Mouse (Mus musculus) right cerebral cortex, adult 2 months (tissue): ENCODE measurements at regions not wholly inside any gene's neighbourhood (a gene's known extent, or its start where the extent isn't known, plus 50 kb on each side); places are given as distances from the start of the nearest gene placed in this dataset.

Source experiments
- DNase-seq, 2 experiments: peaks; one replicate each; pipeline ENCODE4 v3.0.0; 2021 to 2022; ENCODE audit warnings: low spot score in 2 of 2

- DNase-seq: no peak
These were observed 55.3 kb upstream of the Spaca1 start for GRCm38 (mm10) chr4:34105251-34105650.

- DNase-seq: no peak
These were observed 64.3 kb upstream of the Spaca1 start for GRCm38 (mm10) chr4:34114323-34114722.

GRCm38 (mm10) chr4:34117086-34117485 is 67.1 kb upstream of the Spaca1 start:
- no peak for DNase-seq

GRCm38 (mm10) chr4:34122959-34123520 is 73.0 kb upstream of the Spaca1 start:
- DNase-seq: peak; percentile 19 to 26

- no peak for DNase-seq
These were observed 78.2 kb upstream of the Spaca1 start for GRCm38 (mm10) chr4:34128224-34128623.

GRCm38 (mm10) chr4:34146133-34146867 is 96.3 kb upstream of the Spaca1 start:
- no peak for DNase-seq

GRCm38 (mm10) chr4:34148956-34149739 is 99.2 kb upstream of the Spaca1 start:
- DNase-seq: no peak

GRCm38 (mm10) chr4:34151605-34152347 is 101.8 kb upstream of the Spaca1 start:
- no peak for DNase-seq

- no peak for DNase-seq
These were observed 105.5 kb upstream of the Spaca1 start for GRCm38 (mm10) chr4:34155501-34155900.

- DNase-seq: no peak
These were observed 108.0 kb upstream of the Spaca1 start for GRCm38 (mm10) chr4:34157818-34158511.

- peak; percentile 13 to 20 for DNase-seq
These were observed 121.4 kb upstream of the Spaca1 start for GRCm38 (mm10) chr4:34171265-34171862.

- DNase-seq: no peak
These were observed 122.0 kb upstream of the Spaca1 start for GRCm38 (mm10) chr4:34172000-34172399.

- no peak for DNase-seq
These were observed 127.4 kb upstream of the Spaca1 start for GRCm38 (mm10) chr4:34177421-34177820.

- DNase-seq: no peak
These were observed 136.5 kb upstream of the Spaca1 start for GRCm38 (mm10) chr4:34186522-34186921.

GRCm38 (mm10) chr4:34203193-34203848 is 153.3 kb upstream of the Spaca1 start:
- no peak for DNase-seq

GRCm38 (mm10) chr4:34209179-34209896 is 159.3 kb upstream of the Spaca1 start:
- no peak for DNase-seq

- DNase-seq: no peak
These were observed 163.7 kb upstream of the Spaca1 start for GRCm38 (mm10) chr4:34213731-34214130.

- DNase-seq: no peak
These were observed 164.4 kb upstream of the Spaca1 start for GRCm38 (mm10) chr4:34214346-34214745.

- no peak for DNase-seq
These were observed 171.9 kb upstream of the Spaca1 start for GRCm38 (mm10) chr4:34221915-34222314.
